Mouse (Mus musculus) spleen, adult 2 months (tissue): ENCODE measurements around the gene Lins1. TPM values are rescaled to one million over a fixed set of nuclear protein-coding genes. Genes with fewer than 3 reads are reported as not detected.
A peak's percentile ranks its signal among the peaks of the same experiment; 100 is the strongest.

ENCODE experiments used
- DNase-seq, 2 experiments: peaks; one replicate each; pipeline versions ENCODE4 v3.0.0 to v3.0.0-alpha.2; 2012 to 2021; ENCODE audit warnings: low spot score in 2 of 2, low read depth in 1 of 2
- H3K27ac ChIP-seq: fragments of 200-500 bp; 2 replicates; pipeline ENCODE4 v1.5.1; 2012; ENCODE audit warnings: low read length, inconsistent platforms; ENCODE audit not compliant: insufficient read depth
- H3K27me3 ChIP-seq: fragments of 200-500 bp; 2 replicates; pipeline ENCODE4 v1.6.1; 2012; ENCODE audit warnings: mild to moderate bottlenecking, moderate library complexity, low read length, inconsistent platforms; ENCODE audit not compliant: control insufficient read depth, insufficient read depth
- H3K36me3 ChIP-seq: fragments of 200-500 bp; 2 replicates; pipeline ENCODE4 v1.6.1; 2012; ENCODE audit warnings: mild to moderate bottlenecking, low read length, inconsistent platforms; ENCODE audit not compliant: control insufficient read depth, insufficient read depth
- H3K4me1 ChIP-seq: fragments of 200-500 bp; 2 replicates; pipeline ENCODE4 v1.6.1; 2011; ENCODE audit warnings: inconsistent platforms; ENCODE audit not compliant: control insufficient read depth, insufficient read depth, insufficient read length
- H3K4me3 ChIP-seq: fragments of 200-500 bp; 2 replicates; pipeline ENCODE4 v1.5.1; 2011; ENCODE audit warnings: mild to moderate bottlenecking, inconsistent platforms; ENCODE audit not compliant: insufficient read depth, insufficient read length; ENCODE audit errors: extremely low read depth
- CTCF ChIP-seq: fragments of 200-500 bp; IDR thresholded peaks from 2 replicates; pipeline ENCODE4 v1.5.1; 2011; ENCODE audit warnings: mild to moderate bottlenecking, inconsistent platforms; ENCODE audit not compliant: insufficient read depth, insufficient read length, insufficient replicate concordance; ENCODE audit errors: extremely low read depth
- POLR2A ChIP-seq: fragments of 200-500 bp; IDR thresholded peaks from 2 replicates; pipeline ENCODE4 v1.6.1; 2011; ENCODE audit warnings: low read depth, low read length, inconsistent platforms
- WGBS: fragments of 180-500 bp; shearing (Covaris S2); methylation state at CpG from one replicate; pipeline ENCODE4 v1.1.7; 2018; 5-methylcytosine and 5-hydroxymethylcytosine counted together
- polyA plus RNA-seq: library from polyadenylated mRNA; depleted of rRNA; stranded (reverse); fragments of >200 nt; gene quantifications from 2 replicates; pipeline ENCODE4 v1.2.3, GENCODE M21; 2012

Lins1 gene
- polyA plus RNA-seq, 1 experiment: 2.8 TPM

- peak within 1 kb of the TSS; percentile 73 for H3K27ac ChIP-seq
Observed at GRCm38 (mm10) chr7:66689294-66689619, 432 bp upstream of the Lins1 start, which contains the start of gene Asb7. Gene Asb7, minus strand, starts transcription at chr7:66689596.

DNA sequence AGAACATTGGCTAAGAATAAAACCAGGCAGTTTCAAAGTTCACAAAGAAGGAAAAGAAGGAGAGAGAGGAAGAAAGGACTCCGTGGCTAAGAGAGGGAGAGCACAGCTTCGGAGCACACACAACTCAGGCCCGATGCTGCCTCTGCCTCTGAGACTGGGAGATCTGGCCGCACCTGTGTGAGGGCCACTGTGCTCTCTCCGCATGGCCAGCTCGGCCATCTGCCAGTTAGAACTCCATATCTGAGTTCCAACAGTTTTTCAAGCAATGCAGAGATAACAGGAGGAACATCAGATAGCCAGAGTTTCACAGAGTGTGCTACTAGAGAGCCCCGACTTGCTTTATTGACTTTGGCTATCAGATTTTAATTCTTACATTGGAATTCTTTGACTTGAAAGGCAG, 4.8 kb downstream of the Lins1 start:
- Histone ChIP-seq H3K27me3 (no peaks in the 10 kb centered on the region), H3K36me3 (no peaks in the 10 kb centered on the region), H3K4me1 (no peaks in the 10 kb centered on the region), H3K4me3 (no peak overlapping the region), H3K27ac (no peak overlapping the region)
- TF ChIP-seq POLR2A (no peak), CTCF (no peak)
- DNase-seq: no peak
- WGBS: 89% methylated on average over 7 of the region's 7 CpGs

More at GRCm38 (mm10) chr7:66689294-66689619, 432 bp upstream of the Lins1 start, which contains the start of gene Asb7:
- WGBS: under 1% methylated on average over 18 of the region's 18 CpGs
- DNase-seq: no peak
- H3K27me3 ChIP-seq: no peaks in the 10 kb centered on the region
- H3K4me3 ChIP-seq: peak within 1 kb of the TSS; percentile 87
- H3K4me1 ChIP-seq: peaks cover 4% of the 10 kb centered on the region; the same call in 1 of the 2 replicates
- H3K36me3 ChIP-seq: no peaks in the 10 kb centered on the region
- TF ChIP-seq POLR2A: no peak
- no peak for TF ChIP-seq CTCF

DNA sequence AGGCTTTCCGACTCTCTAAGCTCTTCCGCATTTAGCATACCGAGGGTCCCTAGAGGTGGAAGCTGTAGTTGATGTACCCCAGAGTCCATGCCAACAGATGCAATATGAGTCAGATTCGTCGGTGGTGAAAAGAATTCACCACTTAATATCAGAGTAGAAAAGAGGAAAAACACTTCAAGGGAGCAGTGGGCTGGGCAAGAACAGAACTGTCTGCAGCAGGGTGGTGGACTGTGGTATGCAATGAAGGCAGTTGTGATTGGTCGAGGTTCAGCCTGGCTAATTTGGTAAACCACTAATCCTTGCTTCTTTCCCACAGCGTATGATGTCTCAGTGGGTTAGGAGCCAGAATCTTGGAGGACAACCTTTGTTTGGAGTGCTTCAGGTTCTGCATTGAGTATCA, 13.0 kb downstream of the Lins1 start:
- WGBS: 90% methylated on average over 7 of the region's 7 CpGs
- no peak for DNase-seq
- Histone ChIP-seq H3K36me3 (no peaks in the 10 kb centered on the region), H3K27ac (no peak overlapping the region), H3K27me3 (no peaks in the 10 kb centered on the region), H3K4me3 (no peak overlapping the region), H3K4me1 (no peaks in the 10 kb centered on the region)
- TF ChIP-seq CTCF (no peak), POLR2A (no peak)

DNA sequence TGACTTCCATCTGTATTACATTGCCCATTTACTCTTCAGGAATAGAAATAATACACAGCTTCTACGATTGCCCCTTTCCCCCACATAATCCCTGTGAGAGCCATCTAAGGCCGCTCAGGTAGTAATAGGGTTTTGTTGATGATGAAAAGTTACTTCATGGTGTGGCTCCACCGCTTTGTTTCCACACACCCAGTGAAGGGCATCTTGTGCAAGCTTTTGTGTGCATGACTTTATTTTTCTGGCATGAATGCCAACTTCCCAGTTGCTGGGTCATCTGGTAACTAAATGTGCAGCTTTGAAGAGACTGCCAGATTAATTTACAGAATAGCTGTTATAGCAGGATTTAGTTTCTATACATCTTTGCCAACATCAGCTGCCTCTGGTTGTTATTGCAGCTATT, 14.9 kb downstream of the Lins1 start:
- no peaks in the 10 kb centered on the region for H3K4me1 ChIP-seq
- H3K36me3 ChIP-seq: no peaks in the 10 kb centered on the region
- no peak for DNase-seq
- H3K4me3 ChIP-seq: no peak overlapping the region
- 96% methylated on average over 3 of the region's 3 CpGs for WGBS
- H3K27ac ChIP-seq: no peak overlapping the region
- TF ChIP-seq POLR2A (no peak), CTCF (no peak)
- no peaks in the 10 kb centered on the region for H3K27me3 ChIP-seq

DNA sequence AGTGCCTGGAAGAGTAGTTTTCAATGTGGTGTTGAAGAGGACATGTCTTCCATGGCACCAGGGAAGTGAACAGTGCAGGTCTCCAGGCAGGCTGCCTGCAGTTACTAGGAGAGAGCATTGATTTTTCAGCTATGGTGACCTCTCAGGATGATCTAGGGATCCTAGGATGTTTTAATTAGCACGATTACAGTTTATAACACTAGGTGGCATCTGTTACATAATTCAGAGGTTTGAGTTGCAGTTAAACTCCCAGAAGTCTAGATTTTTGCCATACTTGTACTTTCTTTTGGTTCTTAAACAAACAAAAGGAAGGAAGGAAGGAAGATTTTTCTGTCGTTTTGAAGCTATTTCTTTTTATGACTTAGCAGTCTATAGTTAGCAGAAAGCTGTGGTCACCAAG, 21.5 kb downstream of the Lins1 start:
- DNase-seq: no peak
- Histone ChIP-seq H3K4me3 (no peak overlapping the region), H3K4me1 (no peaks in the 10 kb centered on the region), H3K27me3 (no peaks in the 10 kb centered on the region), H3K36me3 (peaks cover 10% of the 10 kb centered on the region), H3K27ac (no peak overlapping the region)
- TF ChIP-seq POLR2A: no peak
- no peak for TF ChIP-seq CTCF
- WGBS: 29% methylated on average over 2 of the region's 2 CpGs

DNA sequence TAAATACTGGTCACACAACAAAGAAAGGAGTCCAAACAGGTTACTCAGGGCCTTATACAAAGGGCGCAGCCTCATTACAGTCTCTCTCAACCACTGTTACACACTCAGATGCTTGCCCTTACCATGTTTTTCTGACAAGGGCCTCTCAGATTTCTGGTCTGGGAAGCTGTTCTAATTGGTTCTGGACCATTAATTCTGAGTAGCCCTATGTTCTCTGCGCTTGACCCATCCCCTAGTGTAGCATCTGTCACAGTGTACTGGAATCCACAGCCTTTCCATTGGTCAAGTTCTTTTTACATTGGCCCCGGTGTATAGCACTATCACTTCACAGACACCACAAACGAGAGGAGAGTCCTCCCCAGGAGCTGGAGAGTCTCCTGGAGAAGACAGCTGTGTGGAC, 34.8 kb downstream of the Lins1 start:
- no peaks in the 10 kb centered on the region; the same call in 1 of the 2 replicates for H3K36me3 ChIP-seq
- no peak overlapping the region for H3K27ac ChIP-seq
- 90% methylated on average over 4 of the region's 4 CpGs for WGBS
- no peak for DNase-seq
- no peaks in the 10 kb centered on the region for H3K27me3 ChIP-seq
- TF ChIP-seq POLR2A: no peak
- no peak for TF ChIP-seq CTCF
- no peak overlapping the region for H3K4me3 ChIP-seq
- H3K4me1 ChIP-seq: no peaks in the 10 kb centered on the region

DNA sequence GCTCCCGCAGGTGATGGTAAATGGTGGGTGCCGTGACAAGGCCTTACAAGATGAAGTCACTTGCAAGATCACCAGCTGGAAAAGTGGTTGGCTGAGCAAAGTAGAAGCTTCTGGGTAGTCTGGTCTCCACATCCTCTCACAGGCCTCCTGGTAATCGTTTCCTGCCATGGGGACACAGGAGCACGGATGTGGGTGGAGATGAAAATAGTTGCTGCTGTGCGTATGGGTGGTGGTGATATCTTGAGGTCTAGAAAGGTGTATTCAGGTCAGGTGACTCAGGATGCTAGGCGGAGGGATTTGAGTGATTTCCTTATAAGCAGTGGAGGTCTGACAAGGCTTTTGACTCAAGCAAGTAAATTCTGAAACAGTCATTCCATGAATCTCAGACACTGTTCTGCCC, 35.3 kb downstream of the Lins1 start:
- H3K4me3 ChIP-seq: no peak overlapping the region
- TF ChIP-seq CTCF (no peak), POLR2A (no peak)
- no peaks in the 10 kb centered on the region for H3K4me1 ChIP-seq
- DNase-seq: no peak
- H3K36me3 ChIP-seq: no peaks in the 10 kb centered on the region; the same call in 1 of the 2 replicates
- no peaks in the 10 kb centered on the region for H3K27me3 ChIP-seq
- WGBS: 72% methylated on average over 6 of the region's 6 CpGs
- H3K27ac ChIP-seq: no peak overlapping the region
